Mouse (Mus musculus) lung, embryonic 15.5 days (tissue): Measurements from ENCODE around the gene Cdadc1. TPM values are rescaled to one million over a fixed set of nuclear protein-coding genes. Genes with fewer than 3 reads are reported as not detected.

Experiments
- ATAC-seq: fragments of 200-750 bp; cut with Nextera tagmentation; 2 replicates; pipeline ENCODE4 v1.8.0; 2017; ENCODE audit warnings: moderate number of reproducible peaks, borderline replicate concordance; ENCODE audit not compliant: low FRiP score, low TSS enrichment; ENCODE audit errors: extremely low read depth
- H3K27ac ChIP-seq: fragments of 300-500 bp; sonication (generic); 2 replicates; pipeline ENCODE4 v1.5.1; 2015; ENCODE audit warnings: moderate library complexity, mild to moderate bottlenecking, inconsistent platforms
- H3K27me3 ChIP-seq: fragments of 300-500 bp; sonication (generic); 2 replicates; pipeline ENCODE4 v1.6.1; 2015; ENCODE audit warnings: inconsistent platforms
- H3K36me3 ChIP-seq: fragments of 300-500 bp; sonication (generic); 2 replicates; pipeline ENCODE4 v1.6.1; 2015; ENCODE audit warnings: inconsistent platforms
- H3K4me1 ChIP-seq: fragments of 300-500 bp; sonication (generic); 2 replicates; pipeline ENCODE4 v1.6.1; 2015; ENCODE audit warnings: inconsistent platforms
- H3K4me2 ChIP-seq: fragments of 300-500 bp; sonication (generic); 2 replicates; pipeline ENCODE4 v1.6.1; 2015; ENCODE audit warnings: inconsistent platforms, mild to moderate bottlenecking, moderate library complexity
- H3K4me3 ChIP-seq: fragments of 300-500 bp; sonication (generic); 2 replicates; pipeline ENCODE4 v1.5.1; 2015; ENCODE audit warnings: mild to moderate bottlenecking, inconsistent platforms
- H3K9ac ChIP-seq: fragments of 300-500 bp; sonication (generic); 2 replicates; pipeline ENCODE4 v1.6.1; 2015; ENCODE audit warnings: inconsistent platforms
- H3K9me3 ChIP-seq: fragments of 300-500 bp; sonication (generic); 2 replicates; pipeline ENCODE4 v1.6.1; 2016; ENCODE audit warnings: inconsistent platforms
- WGBS: fragments of 180-500 bp; shearing (Covaris S2); methylation state at CpG from one replicate; pipeline ENCODE4 v1.1.7; 2015; 5-methylcytosine and 5-hydroxymethylcytosine counted together
- polyA plus RNA-seq: library from polyadenylated mRNA; unstranded; fragments of >200 nt; fragmentation: Nextera tagmentation; extraction: Ambion mirVana; gene quantifications from 2 replicates; pipeline ENCODE4 v1.2.1, GENCODE M21; 2015

Gene Cdadc1
- polyA plus RNA-seq, 1 experiment from 2014 or later = 36.2 TPM

- no peak for ATAC-seq
- H3K4me1 ChIP-seq = peaks cover 10% of the 10 kb centered on the region; the same call in 1 of the 2 replicates
- no peaks in the 10 kb centered on the region for H3K27me3 ChIP-seq
- H3K4me3 ChIP-seq = no peak overlapping the region
- H3K9me3 ChIP-seq = no peaks in the 10 kb centered on the region
- 50% methylated on average over 8 of the region's 8 CpGs for WGBS
- H3K4me2 ChIP-seq = no peak overlapping the region
- H3K27ac ChIP-seq = no peak overlapping the region
- H3K9ac ChIP-seq = no peak overlapping the region
- H3K36me3 ChIP-seq = no peaks in the 10 kb centered on the region
These were observed 42.7 kb downstream of the Cdadc1 start for GRCm38 (mm10) chr14:59555018-59555417.

GRCm38 (mm10) chr14:59554025-59554424 is 43.7 kb downstream of the Cdadc1 start:
- Histone ChIP-seq H3K27ac (no peak overlapping the region), H3K4me3 (no peak overlapping the region), H3K36me3 (no peaks in the 10 kb centered on the region), H3K27me3 (no peaks in the 10 kb centered on the region), H3K9ac (no peak overlapping the region), H3K4me2 (no peak overlapping the region), H3K4me1 (peaks cover 16% of the 10 kb centered on the region), H3K9me3 (no peaks in the 10 kb centered on the region)
- ATAC-seq = no peak
- WGBS = 65% methylated on average over 5 of the region's 5 CpGs

- ATAC-seq = no peak
- H3K27me3 ChIP-seq = no peaks in the 10 kb centered on the region
- H3K27ac ChIP-seq = no peak overlapping the region
- H3K4me3 ChIP-seq = no peak overlapping the region
- H3K36me3 ChIP-seq = no peaks in the 10 kb centered on the region
- 32% methylated on average over 8 of the region's 8 CpGs for WGBS
- H3K4me1 ChIP-seq = peaks cover 22% of the 10 kb centered on the region
- H3K4me2 ChIP-seq = no peak overlapping the region
- H3K9me3 ChIP-seq = no peaks in the 10 kb centered on the region
- no peak overlapping the region for H3K9ac ChIP-seq
These were observed 45.8 kb downstream of the Cdadc1 start for GRCm38 (mm10) chr14:59551956-59552355.

GRCm38 (mm10) chr14:59550841-59551240 is 46.9 kb downstream of the Cdadc1 start:
- Histone ChIP-seq H3K9ac (no peak overlapping the region), H3K36me3 (no peaks in the 10 kb centered on the region), H3K4me2 (no peak overlapping the region), H3K27me3 (no peaks in the 10 kb centered on the region), H3K27ac (no peak overlapping the region), H3K4me1 (peaks cover 22% of the 10 kb centered on the region), H3K4me3 (no peak overlapping the region), H3K9me3 (no peaks in the 10 kb centered on the region)
- 67% methylated on average over 2 of the region's 2 CpGs for WGBS
- no peak for ATAC-seq

GRCm38 (mm10) chr14:59549106-59549505 is 48.7 kb downstream of the Cdadc1 start:
- Histone ChIP-seq H3K4me3 (no peak overlapping the region), H3K9ac (no peak overlapping the region), H3K4me2 (no peak overlapping the region), H3K27me3 (no peaks in the 10 kb centered on the region), H3K36me3 (no peaks in the 10 kb centered on the region), H3K9me3 (no peaks in the 10 kb centered on the region), H3K4me1 (peaks cover 22% of the 10 kb centered on the region), H3K27ac (peak overlapping the region; percentile 72)
- 62% methylated on average over 6 of the region's 6 CpGs for WGBS
- no peak for ATAC-seq

DNA sequence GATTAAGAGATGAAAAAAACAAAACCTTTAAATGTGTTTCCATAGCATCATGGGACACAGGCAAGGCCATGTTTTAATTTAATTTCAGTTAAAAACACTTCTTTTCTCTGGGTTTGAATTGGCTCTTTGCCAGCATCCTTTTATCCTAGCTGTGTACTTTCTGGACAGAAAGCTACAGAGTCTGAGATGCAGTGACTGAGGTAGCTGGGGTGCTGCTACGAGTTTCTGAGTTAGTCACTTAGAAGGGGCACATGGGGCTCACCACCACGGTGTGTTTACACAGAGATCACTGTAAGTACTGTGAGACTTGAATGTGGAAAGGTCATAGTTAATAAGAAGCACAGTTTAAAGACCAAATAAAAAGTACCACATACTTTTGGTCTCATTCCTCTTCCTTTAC is 49.2 kb downstream of the Cdadc1 start:
- Histone ChIP-seq H3K27me3 (no peaks in the 10 kb centered on the region), H3K9ac (no peak overlapping the region), H3K4me2 (no peak overlapping the region), H3K36me3 (no peaks in the 10 kb centered on the region), H3K9me3 (no peaks in the 10 kb centered on the region), H3K4me1 (peaks cover 22% of the 10 kb centered on the region), H3K4me3 (no peak overlapping the region), H3K27ac (peak overlapping the region; percentile 72)
- peak; percentile 12; the same call in 1 of the 2 replicates for ATAC-seq
- 34% methylated on average over 2 of the region's 2 CpGs for WGBS

DNA sequence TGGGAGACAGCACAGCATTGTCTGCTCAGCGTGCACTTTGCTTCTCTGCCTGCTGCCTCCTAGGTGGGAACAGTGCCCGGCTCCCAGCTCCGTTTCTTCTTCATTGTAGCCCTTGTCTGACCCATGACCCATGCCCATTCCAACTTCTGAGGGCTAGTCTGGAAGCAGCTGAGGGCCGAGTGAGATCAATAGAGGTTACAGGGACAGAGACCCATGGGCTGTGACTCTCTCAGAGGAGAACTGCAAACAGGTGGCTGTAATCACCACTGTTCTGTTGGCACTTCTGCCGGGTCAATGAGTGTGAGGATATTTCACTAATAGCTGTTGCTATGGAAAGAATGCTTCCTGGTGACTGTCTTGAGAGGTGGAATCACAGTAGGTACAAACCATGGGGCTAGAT is 50.2 kb downstream of the Cdadc1 start:
- H3K4me2 ChIP-seq = no peak overlapping the region
- H3K4me1 ChIP-seq = peaks cover 22% of the 10 kb centered on the region
- 49% methylated on average over 5 of the region's 5 CpGs for WGBS
- ATAC-seq = no peak
- H3K36me3 ChIP-seq = no peaks in the 10 kb centered on the region
- no peaks in the 10 kb centered on the region for H3K9me3 ChIP-seq
- H3K9ac ChIP-seq = no peak overlapping the region
- no peak overlapping the region for H3K4me3 ChIP-seq
- H3K27ac ChIP-seq = no peak overlapping the region
- H3K27me3 ChIP-seq = no peaks in the 10 kb centered on the region

- 76% methylated on average over 7 of the region's 7 CpGs for WGBS
- H3K4me2 ChIP-seq = no peak overlapping the region
These were observed 51.4 kb downstream of the Cdadc1 start for GRCm38 (mm10) chr14:59546162-59546880.

DNA sequence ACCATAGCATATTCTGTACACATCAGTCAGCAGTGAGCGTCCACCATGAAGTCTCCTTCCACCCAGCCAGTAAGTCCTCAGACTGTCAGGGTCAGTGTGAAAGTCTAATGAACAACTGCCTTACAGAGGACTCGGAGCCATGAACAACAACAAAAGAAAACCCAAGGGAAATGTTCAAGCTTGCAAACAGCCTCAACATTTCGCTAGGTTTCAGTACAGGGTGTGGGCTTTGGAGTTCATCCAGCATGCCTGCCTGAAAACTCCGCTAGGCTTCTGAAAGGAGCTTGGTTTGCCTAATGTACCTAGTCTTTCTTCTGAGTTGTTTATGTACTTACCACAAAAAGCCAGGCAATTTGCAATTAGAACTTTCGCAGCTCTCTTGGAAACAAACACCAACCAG is 53.8 kb downstream of the Cdadc1 start:
- H3K4me3 ChIP-seq = no peak overlapping the region
- WGBS = 70% methylated on average over 5 of the region's 5 CpGs
- no peak overlapping the region for H3K4me2 ChIP-seq
- ATAC-seq = no peak
- no peaks in the 10 kb centered on the region for H3K36me3 ChIP-seq
- H3K27me3 ChIP-seq = no peaks in the 10 kb centered on the region
- peak overlapping the region; percentile 6; the same call in 1 of the 2 replicates for H3K27ac ChIP-seq
- H3K4me1 ChIP-seq = peaks cover 6% of the 10 kb centered on the region
- H3K9ac ChIP-seq = no peak overlapping the region
- H3K9me3 ChIP-seq = no peaks in the 10 kb centered on the region

More at GRCm38 (mm10) chr14:59546162-59546880, 51.4 kb downstream of the Cdadc1 start:
- H3K9ac ChIP-seq = no peak overlapping the region
- no peaks in the 10 kb centered on the region for H3K9me3 ChIP-seq
- peaks cover 18% of the 10 kb centered on the region for H3K4me1 ChIP-seq
- ATAC-seq = no peak
- no peak overlapping the region for H3K4me3 ChIP-seq
- H3K36me3 ChIP-seq = no peaks in the 10 kb centered on the region
- no peaks in the 10 kb centered on the region for H3K27me3 ChIP-seq
- peak overlapping the region; percentile 37 for H3K27ac ChIP-seq

DNA sequence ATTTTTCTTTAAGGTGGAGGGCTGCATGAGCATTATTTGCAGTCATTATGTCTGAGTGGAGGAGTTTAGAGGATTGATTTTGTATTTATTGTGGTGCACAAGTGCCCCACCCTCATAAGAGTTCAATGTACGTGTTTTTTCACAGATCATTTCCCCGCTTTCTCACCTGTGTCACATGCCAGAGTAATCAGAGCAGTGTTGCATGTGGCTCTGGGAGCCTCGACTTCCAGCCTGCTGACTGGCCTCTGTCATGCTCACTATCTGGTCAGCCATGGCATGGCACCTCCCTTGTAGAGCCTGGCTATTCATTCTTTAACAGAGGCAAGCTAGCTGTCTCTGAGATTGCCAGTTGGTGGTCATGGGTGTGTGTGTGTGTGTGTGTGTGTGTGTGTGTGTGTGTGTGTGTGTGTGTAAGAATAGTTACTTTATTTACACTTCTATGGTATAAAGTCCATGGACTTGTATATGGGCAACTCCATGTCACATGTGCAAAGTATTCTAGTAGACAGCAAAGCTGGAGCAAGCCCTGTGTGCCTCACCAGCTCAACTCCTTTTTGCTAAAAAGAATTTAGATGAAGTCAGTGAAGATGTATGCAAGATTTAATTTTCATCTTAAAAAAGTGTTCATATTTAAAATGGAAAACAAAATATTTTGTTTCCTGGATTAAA is 54.5 kb downstream of the Cdadc1 start:
- Histone ChIP-seq H3K27ac (peak overlapping the region; percentile 6; the same call in 1 of the 2 replicates), H3K9me3 (no peaks in the 10 kb centered on the region), H3K4me1 (no peaks in the 10 kb centered on the region), H3K27me3 (no peaks in the 10 kb centered on the region), H3K36me3 (no peaks in the 10 kb centered on the region), H3K9ac (no peak overlapping the region), H3K4me2 (no peak overlapping the region), H3K4me3 (no peak overlapping the region)
- ATAC-seq = no peak
- WGBS = 75% methylated on average over 3 of the region's 3 CpGs

GRCm38 (mm10) chr14:59540761-59541160 is 57.0 kb downstream of the Cdadc1 start:
- peak overlapping the region; percentile 34; the same call in 1 of the 2 replicates for H3K27ac ChIP-seq
- 0 out of 2 replicates have a peak, but pooled peaks cover 6% of the 10 kb centered on the region for H3K4me1 ChIP-seq
- H3K9me3 ChIP-seq = no peaks in the 10 kb centered on the region
- H3K9ac ChIP-seq = no peak overlapping the region
- no peak for ATAC-seq
- 50% methylated on average over 6 of the region's 6 CpGs for WGBS
- no peak overlapping the region for H3K4me2 ChIP-seq
- H3K27me3 ChIP-seq = no peaks in the 10 kb centered on the region
- no peaks in the 10 kb centered on the region for H3K36me3 ChIP-seq
- no peak overlapping the region for H3K4me3 ChIP-seq

DNA sequence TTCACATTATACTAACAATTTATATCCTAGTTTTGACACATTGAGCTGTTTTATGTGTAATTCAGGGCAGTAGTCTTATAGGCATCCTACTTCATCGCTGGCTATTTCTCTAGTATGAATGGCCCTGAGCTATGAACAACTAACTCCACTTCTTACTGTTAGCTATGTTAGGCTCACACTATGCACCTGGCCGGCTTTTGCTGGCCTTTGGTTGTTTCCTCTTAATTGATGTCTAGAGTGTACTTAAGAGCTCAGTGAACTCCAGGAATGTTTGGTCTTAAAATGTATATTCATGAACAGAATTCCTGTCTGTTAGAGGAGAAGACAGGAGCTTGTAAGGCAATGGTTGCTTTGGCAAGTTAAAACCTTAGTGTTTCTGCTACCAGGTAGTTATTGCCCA is 57.5 kb downstream of the Cdadc1 start:
- Histone ChIP-seq H3K36me3 (no peaks in the 10 kb centered on the region), H3K9me3 (no peaks in the 10 kb centered on the region), H3K4me2 (no peak overlapping the region), H3K4me1 (0 out of 2 replicates have a peak, but pooled peaks cover 6% of the 10 kb centered on the region), H3K9ac (no peak overlapping the region), H3K4me3 (no peak overlapping the region), H3K27me3 (no peaks in the 10 kb centered on the region), H3K27ac (peak overlapping the region; percentile 34)
- WGBS = 64% methylated on average over 2 of the region's 2 CpGs
- ATAC-seq = no peak
